Mouse (Mus musculus) lung, embryonic 15.5 days (tissue): ENCODE measurements at regions not wholly inside any gene's neighbourhood (a gene's known extent, or its start where the extent isn't known, plus 50 kb on each side); places are given as distances from the start of the nearest gene placed in this dataset.

ENCODE experiments used
- ATAC-seq: fragments of 200-750 bp; cut with Nextera tagmentation; 2 replicates; pipeline ENCODE4 v1.8.0; 2017; ENCODE audit warnings: moderate number of reproducible peaks, borderline replicate concordance; ENCODE audit not compliant: low FRiP score, low TSS enrichment; ENCODE audit errors: extremely low read depth
- H3K27ac ChIP-seq: fragments of 300-500 bp; sonication (generic); 2 replicates; pipeline ENCODE4 v1.5.1; 2015; ENCODE audit warnings: moderate library complexity, mild to moderate bottlenecking, inconsistent platforms
- H3K27me3 ChIP-seq: fragments of 300-500 bp; sonication (generic); 2 replicates; pipeline ENCODE4 v1.6.1; 2015; ENCODE audit warnings: inconsistent platforms
- H3K36me3 ChIP-seq: fragments of 300-500 bp; sonication (generic); 2 replicates; pipeline ENCODE4 v1.6.1; 2015; ENCODE audit warnings: inconsistent platforms
- H3K4me1 ChIP-seq: fragments of 300-500 bp; sonication (generic); 2 replicates; pipeline ENCODE4 v1.6.1; 2015; ENCODE audit warnings: inconsistent platforms
- H3K4me2 ChIP-seq: fragments of 300-500 bp; sonication (generic); 2 replicates; pipeline ENCODE4 v1.6.1; 2015; ENCODE audit warnings: inconsistent platforms, mild to moderate bottlenecking, moderate library complexity
- H3K4me3 ChIP-seq: fragments of 300-500 bp; sonication (generic); 2 replicates; pipeline ENCODE4 v1.5.1; 2015; ENCODE audit warnings: mild to moderate bottlenecking, inconsistent platforms
- H3K9ac ChIP-seq: fragments of 300-500 bp; sonication (generic); 2 replicates; pipeline ENCODE4 v1.6.1; 2015; ENCODE audit warnings: inconsistent platforms
- H3K9me3 ChIP-seq: fragments of 300-500 bp; sonication (generic); 2 replicates; pipeline ENCODE4 v1.6.1; 2016; ENCODE audit warnings: inconsistent platforms
- WGBS: fragments of 180-500 bp; shearing (Covaris S2); methylation state at CpG from one replicate; pipeline ENCODE4 v1.1.7; 2015; 5-methylcytosine and 5-hydroxymethylcytosine counted together

GRCm38 (mm10) chr13:53636011-53636410 is 163.1 kb upstream of the Msx2 start:
- Histone ChIP-seq H3K4me2 (no peak overlapping the region), H3K36me3 (no peaks in the 10 kb centered on the region), H3K27ac (no peak overlapping the region), H3K9me3 (no peaks in the 10 kb centered on the region), H3K27me3 (no peaks in the 10 kb centered on the region), H3K9ac (no peak overlapping the region), H3K4me1 (no peaks in the 10 kb centered on the region), H3K4me3 (no peak overlapping the region)
- ATAC-seq, result no peak
- WGBS, result 27% methylated on average over 5 of the region's 5 CpGs

- no peak for ATAC-seq
- H3K27me3 ChIP-seq, result no peaks in the 10 kb centered on the region
Observed at GRCm38 (mm10) chr13:53634637-53635203, 161.8 kb upstream of the Msx2 start.

GRCm38 (mm10) chr13:53598050-53598449 is 125.2 kb upstream of the Msx2 start:
- H3K4me1 ChIP-seq, result no peaks in the 10 kb centered on the region
- H3K27ac ChIP-seq, result no peak overlapping the region
- no peak overlapping the region for H3K4me3 ChIP-seq
- WGBS, result 58% methylated on average over 10 of the region's 10 CpGs
- H3K9ac ChIP-seq, result no peak overlapping the region
- no peak for ATAC-seq
- H3K9me3 ChIP-seq, result no peaks in the 10 kb centered on the region
- no peak overlapping the region for H3K4me2 ChIP-seq
- H3K36me3 ChIP-seq, result no peaks in the 10 kb centered on the region
- H3K27me3 ChIP-seq, result peaks cover 8% of the 10 kb centered on the region; the same call in 1 of the 2 replicates

More at GRCm38 (mm10) chr13:53634637-53635203, 161.8 kb upstream of the Msx2 start:
- no peak overlapping the region for H3K4me3 ChIP-seq
- H3K4me2 ChIP-seq, result no peak overlapping the region
- WGBS, result 53% methylated on average over 9 of the region's 9 CpGs
- no peaks in the 10 kb centered on the region for H3K9me3 ChIP-seq
- no peak overlapping the region for H3K27ac ChIP-seq
- no peak overlapping the region for H3K9ac ChIP-seq
- H3K4me1 ChIP-seq, result no peaks in the 10 kb centered on the region
- no peaks in the 10 kb centered on the region for H3K36me3 ChIP-seq

GRCm38 (mm10) chr13:53596871-53597800 is 124.3 kb upstream of the Msx2 start:
- WGBS, result 74% methylated on average over 19 of the region's 19 CpGs
- no peak overlapping the region for H3K4me2 ChIP-seq
- no peak for ATAC-seq

GRCm38 (mm10) chr13:53592755-53593154 is 119.9 kb upstream of the Msx2 start:
- H3K36me3 ChIP-seq, result no peaks in the 10 kb centered on the region
- WGBS, result 9% methylated on average over 5 of the region's 5 CpGs
- H3K9ac ChIP-seq, result no peak overlapping the region
- H3K27ac ChIP-seq, result no peak overlapping the region
- no peaks in the 10 kb centered on the region for H3K9me3 ChIP-seq
- no peak overlapping the region for H3K4me3 ChIP-seq
- ATAC-seq, result no peak
- H3K4me2 ChIP-seq, result no peak overlapping the region
- no peaks in the 10 kb centered on the region for H3K27me3 ChIP-seq
- no peaks in the 10 kb centered on the region for H3K4me1 ChIP-seq

More at GRCm38 (mm10) chr13:53596871-53597800, 124.3 kb upstream of the Msx2 start:
- Histone ChIP-seq H3K9me3 (no peaks in the 10 kb centered on the region), H3K4me1 (no peaks in the 10 kb centered on the region), H3K9ac (no peak overlapping the region), H3K27me3 (peaks cover 5% of the 10 kb centered on the region; the same call in 1 of the 2 replicates), H3K4me3 (no peak overlapping the region), H3K36me3 (no peaks in the 10 kb centered on the region), H3K27ac (no peak overlapping the region)

GRCm38 (mm10) chr13:53586771-53587170 is 113.9 kb upstream of the Msx2 start:
- Histone ChIP-seq H3K4me1 (no peaks in the 10 kb centered on the region), H3K9me3 (no peaks in the 10 kb centered on the region), H3K4me2 (no peak overlapping the region), H3K4me3 (no peak overlapping the region), H3K27me3 (no peaks in the 10 kb centered on the region), H3K27ac (no peak overlapping the region), H3K36me3 (no peaks in the 10 kb centered on the region), H3K9ac (no peak overlapping the region)
- ATAC-seq, result no peak
- 60% methylated on average over 4 of the region's 4 CpGs for WGBS

- Histone ChIP-seq H3K4me1 (no peaks in the 10 kb centered on the region), H3K9me3 (no peaks in the 10 kb centered on the region), H3K4me3 (no peak overlapping the region), H3K27ac (no peak overlapping the region), H3K27me3 (no peaks in the 10 kb centered on the region), H3K36me3 (no peaks in the 10 kb centered on the region), H3K4me2 (no peak overlapping the region), H3K9ac (no peak overlapping the region)
- 76% methylated on average over 9 of the region's 9 CpGs for WGBS
- no peak for ATAC-seq
Observed at GRCm38 (mm10) chr13:53584504-53585130, 111.7 kb upstream of the Msx2 start.

GRCm38 (mm10) chr13:53553876-53554577 is 81.2 kb upstream of the Msx2 start:
- no peaks in the 10 kb centered on the region for H3K27me3 ChIP-seq
- H3K4me2 ChIP-seq, result no peak overlapping the region
- H3K9me3 ChIP-seq, result no peaks in the 10 kb centered on the region
- no peaks in the 10 kb centered on the region for H3K36me3 ChIP-seq
- no peaks in the 10 kb centered on the region for H3K4me1 ChIP-seq
- no peak overlapping the region for H3K27ac ChIP-seq
- WGBS, result 41% methylated on average over 18 of the region's 18 CpGs
- no peak for ATAC-seq
- no peak overlapping the region for H3K4me3 ChIP-seq
- H3K9ac ChIP-seq, result no peak overlapping the region

- Histone ChIP-seq H3K4me2 (no peak overlapping the region), H3K9me3 (no peaks in the 10 kb centered on the region), H3K36me3 (no peaks in the 10 kb centered on the region), H3K27me3 (no peaks in the 10 kb centered on the region), H3K4me3 (no peak overlapping the region), H3K9ac (no peak overlapping the region), H3K27ac (no peak overlapping the region), H3K4me1 (0 out of 2 replicates have a peak, but pooled peaks cover 4% of the 10 kb centered on the region)
- ATAC-seq, result no peak
- WGBS, result 63% methylated on average over 13 of the region's 13 CpGs
Observed at GRCm38 (mm10) chr13:53553192-53553875, 80.5 kb upstream of the Msx2 start.

GRCm38 (mm10) chr13:53548396-53548795 is 75.5 kb upstream of the Msx2 start:
- H3K36me3 ChIP-seq, result no peaks in the 10 kb centered on the region
- H3K27ac ChIP-seq, result no peak overlapping the region
- H3K4me3 ChIP-seq, result no peak overlapping the region
- no peak overlapping the region for H3K9ac ChIP-seq
- no peaks in the 10 kb centered on the region for H3K9me3 ChIP-seq
- ATAC-seq, result 0 out of 2 replicates have a peak, but pooled peaks have one; percentile 27
- H3K27me3 ChIP-seq, result no peaks in the 10 kb centered on the region
- 42% methylated on average over 11 of the region's 11 CpGs for WGBS
- 0 out of 2 replicates have a peak, but pooled peaks cover 4% of the 10 kb centered on the region for H3K4me1 ChIP-seq
- H3K4me2 ChIP-seq, result no peak overlapping the region

- Histone ChIP-seq H3K36me3 (no peaks in the 10 kb centered on the region), H3K27ac (no peak overlapping the region), H3K27me3 (no peaks in the 10 kb centered on the region), H3K9ac (no peak overlapping the region), H3K4me1 (no peaks in the 10 kb centered on the region), H3K4me3 (no peak overlapping the region), H3K4me2 (no peak overlapping the region), H3K9me3 (no peaks in the 10 kb centered on the region)
- no peak for ATAC-seq
- WGBS, result 50% methylated on average over 5 of the region's 5 CpGs
Observed at GRCm38 (mm10) chr13:53543291-53543690, 70.4 kb upstream of the Msx2 start.
